Comparison of ENCODE assay signal across 16 mouse cellular contexts in genomic region chr15:9198421-9198820, GRCm38 (mm10).
"Had no signal": no experiment of that assay in that cellular context is flagged by ENCODE, and none has a peak within 500 bp of the region (broad histone marks: within the 10 kb centered on the region; RNA-seq: fewer than 3 reads in every experiment).

No protein-coding gene starts in this region.

- DNase-seq: kidney, adult 11 months; kidney, adult 8-10 months; kidney, postnatal 10 days; kidney, postnatal 4 days; liver, embryonic 13.5 days; lung, adult 2 months; midbrain, embryonic 14.5 days; thymus, postnatal 25 days had no signal

- H3K4me1 ChIP-seq: kidney, embryonic 15.5 days; limb, embryonic 10.5 days; limb, embryonic 13.5 days; liver, embryonic 13.5 days; neural tube, embryonic 13.5 days; stomach, embryonic 15.5 days had no signal

- H3K9me3 ChIP-seq: kidney, embryonic 15.5 days; limb, embryonic 10.5 days; limb, embryonic 13.5 days; liver, embryonic 13.5 days; neural tube, embryonic 13.5 days; stomach, embryonic 15.5 days had no signal

- H3K9ac ChIP-seq: kidney, embryonic 15.5 days; limb, embryonic 13.5 days; liver, embryonic 13.5 days; neural tube, embryonic 13.5 days; stomach, embryonic 15.5 days had no signal

- H3K36me3 ChIP-seq: stomach, embryonic 15.5 days had no signal

- H3K4me3 ChIP-seq: kidney, embryonic 15.5 days; limb, embryonic 10.5 days; limb, embryonic 13.5 days; liver, embryonic 13.5 days; myocyte; neural tube, embryonic 13.5 days; stomach, embryonic 15.5 days had no signal

- H3K4me2 ChIP-seq: kidney, embryonic 15.5 days; limb, embryonic 13.5 days; liver, embryonic 13.5 days; midbrain, embryonic 11.5 days; neural tube, embryonic 13.5 days; stomach, embryonic 15.5 days had no signal

- H3K27me3 ChIP-seq: kidney, embryonic 15.5 days; limb, embryonic 13.5 days; liver, embryonic 13.5 days; neural tube, embryonic 13.5 days; stomach, embryonic 15.5 days had no signal

- H3K27ac ChIP-seq: kidney, embryonic 15.5 days; limb, embryonic 10.5 days; limb, embryonic 13.5 days; liver, embryonic 13.5 days; macrophage; neural tube, embryonic 13.5 days; stomach, embryonic 15.5 days had no signal
